Mouse (Mus musculus) MEL (cell line): ENCODE data around the gene Slc35c1. TPM values are rescaled to one million over a fixed set of nuclear protein-coding genes. Genes with fewer than 3 reads are reported as not detected.
A peak's percentile ranks its signal among the peaks of the same experiment; 100 is the strongest.

Source experiments
- DNase-seq: peaks from one replicate; pipeline ENCODE4 v3.0.0; 2011; ENCODE audit warnings: low read depth, low spot score
- H3K27ac ChIP-seq: 2 replicates; pipeline ENCODE4 v1.5.1; 2012; ENCODE audit warnings: low read depth, mild to moderate bottlenecking, control low read depth, low read length, moderate library complexity; ENCODE audit not compliant: control insufficient read depth
- H3K27me3 ChIP-seq, 2 experiments: fragments of 150-350 bp in 1 of 2; sonication (generic) in 1 of 2; 2 replicates each; pipeline ENCODE4 v1.6.1; 2012; ENCODE audit warnings: low read length in 2 of 2, mild to moderate bottlenecking in 2 of 2, improper control_type of control experiment in 1 of 2, moderate library complexity in 1 of 2; ENCODE audit not compliant: insufficient read depth in 2 of 2, control insufficient read depth in 1 of 2
- H3K36me3 ChIP-seq, 2 experiments: 2 replicates each; pipeline ENCODE4 v1.6.1; 2012 to 2014; ENCODE audit warnings: low read length in 2 of 2, improper control_type of control experiment in 1 of 2, inconsistent platforms in 1 of 2, mild to moderate bottlenecking in 1 of 2; ENCODE audit not compliant: insufficient read depth in 2 of 2, control insufficient read depth in 1 of 2
- H3K4me1 ChIP-seq, 2 experiments: fragments of 150-350 bp in 1 of 2; sonication (generic) in 1 of 2; 2 replicates each; pipeline ENCODE4 v1.6.1; 2012; ENCODE audit warnings: low read length in 2 of 2, improper control_type of control experiment in 1 of 2, mild to moderate bottlenecking in 1 of 2; ENCODE audit not compliant: insufficient read depth in 2 of 2, control insufficient read depth in 1 of 2
- H3K4me3 ChIP-seq, 2 experiments: fragments of 150-350 bp in 1 of 2; sonication (generic) in 1 of 2; 2 replicates each; pipeline ENCODE4 v1.5.1; 2012; ENCODE audit warnings: low read depth in 2 of 2, low read length in 2 of 2, mild to moderate bottlenecking in 2 of 2, moderate library complexity in 2 of 2, control low read depth in 1 of 2, improper control_type of control experiment in 1 of 2; ENCODE audit not compliant: control insufficient read depth in 1 of 2, insufficient read depth in 1 of 2
- H3K79me2 ChIP-seq: 2 replicates; pipeline ENCODE4 v1.6.1; 2012; ENCODE audit warnings: mild to moderate bottlenecking, low read length, moderate library complexity; ENCODE audit not compliant: control insufficient read depth, poor library complexity, insufficient read depth
- H3K9ac ChIP-seq: 2 replicates; pipeline ENCODE4 v1.6.1; 2012; ENCODE audit warnings: low read depth, mild to moderate bottlenecking, control low read depth, low read length, moderate library complexity; ENCODE audit not compliant: control insufficient read depth, poor library complexity, severe bottlenecking
- H3K9me3 ChIP-seq: fragments of 150-350 bp; sonication (generic); replicated peaks from 2 replicates; pipeline ENCODE4 v1.6.1; 2012; ENCODE audit warnings: mild to moderate bottlenecking, low read length, improper control_type of control experiment, moderate library complexity; ENCODE audit not compliant: insufficient read depth
- BHLHE40 ChIP-seq: IDR thresholded peaks from 2 replicates; pipeline ENCODE4 v1.6.1; 2012; ENCODE audit warnings: low read depth, mild to moderate bottlenecking, inconsistent platforms, low read length, improper control_type of control experiment, borderline replicate concordance
- CTCF ChIP-seq, 3 experiments: IDR thresholded peaks in 2 of 3; conservative IDR thresholded peaks in 1 of 3; 2 replicates each; pipeline ENCODE4 v1.5.1; 2011 to 2012; ENCODE audit warnings: low read length in 3 of 3, low read depth in 2 of 3, mild to moderate bottlenecking in 2 of 3, improper control_type of control experiment in 1 of 3, inconsistent platforms in 1 of 3, mixed read lengths in 1 of 3, moderate library complexity in 1 of 3; ENCODE audit not compliant: control insufficient read depth in 1 of 3, insufficient read depth in 1 of 3, poor library complexity in 1 of 3, severe bottlenecking in 1 of 3
- ELF1 ChIP-seq: IDR thresholded peaks from 2 replicates; pipeline ENCODE4 v1.6.1; 2014; ENCODE audit warnings: low read depth, mild to moderate bottlenecking, inconsistent platforms, low read length, improper control_type of control experiment, moderate library complexity
- EP300 ChIP-seq, 2 experiments: IDR thresholded peaks; 2 replicates each; pipeline ENCODE4 v1.6.1; 2011; ENCODE audit warnings: improper control_type of control experiment in 2 of 2, low read length in 2 of 2, low read depth in 1 of 2, mild to moderate bottlenecking in 1 of 2
- ETS1 ChIP-seq: IDR thresholded peaks from 2 replicates; pipeline ENCODE4 v1.6.1; 2012; ENCODE audit warnings: low read depth, mild to moderate bottlenecking, inconsistent platforms, low read length, improper control_type of control experiment, moderate library complexity
- GABPA ChIP-seq: IDR thresholded peaks from 2 replicates; pipeline ENCODE4 v1.6.1; 2012; ENCODE audit warnings: low read depth, mild to moderate bottlenecking, inconsistent platforms, low read length, improper control_type of control experiment, moderate library complexity
- GATA1 ChIP-seq: IDR thresholded peaks from 2 replicates; pipeline ENCODE4 v1.6.1; 2011; ENCODE audit warnings: low read depth, low read length, improper control_type of control experiment
- HCFC1 ChIP-seq: IDR thresholded peaks from 2 replicates; pipeline ENCODE4 v1.6.1; 2012; ENCODE audit warnings: low read depth, mild to moderate bottlenecking, inconsistent platforms, low read length, improper control_type of control experiment, moderate library complexity
- JUND ChIP-seq: IDR thresholded peaks from 2 replicates; pipeline ENCODE4 v1.6.1; 2011; ENCODE audit warnings: low read depth, mild to moderate bottlenecking, improper control_type of control experiment, low read length
- KAT2A ChIP-seq: conservative IDR thresholded peaks from 2 replicates; pipeline ENCODE4 v1.6.1; 2012; ENCODE audit warnings: low read depth, low read length, improper control_type of control experiment, inconsistent platforms
- MAFK ChIP-seq: IDR thresholded peaks from 2 replicates; pipeline ENCODE4 v1.6.1; 2011; ENCODE audit warnings: low read depth, mild to moderate bottlenecking, low read length, improper control_type of control experiment, borderline replicate concordance
- MAX ChIP-seq: IDR thresholded peaks from 2 replicates; pipeline ENCODE4 v1.6.1; 2011; ENCODE audit warnings: low read length, improper control_type of control experiment
- MAZ ChIP-seq: IDR thresholded peaks from 2 replicates; pipeline ENCODE4 v1.6.1; 2012; ENCODE audit warnings: low read depth, mild to moderate bottlenecking, inconsistent platforms, low read length, improper control_type of control experiment
- MEF2A ChIP-seq: IDR thresholded peaks from 2 replicates; pipeline ENCODE4 v1.6.1; 2014; ENCODE audit warnings: low read depth, mild to moderate bottlenecking, inconsistent platforms, low read length, improper control_type of control experiment; ENCODE audit not compliant: poor library complexity, insufficient replicate concordance, severe bottlenecking; ENCODE audit errors: extremely low read depth
- MXI1 ChIP-seq: IDR thresholded peaks from 2 replicates; pipeline ENCODE4 v1.6.1; 2011; ENCODE audit warnings: mild to moderate bottlenecking, low read depth, low read length, improper control_type of control experiment
- MYB ChIP-seq: IDR thresholded peaks from 2 replicates; pipeline ENCODE4 v1.6.1; 2011; ENCODE audit warnings: mild to moderate bottlenecking, low read depth, low read length, improper control_type of control experiment
- MYC ChIP-seq: IDR thresholded peaks from 2 replicates; pipeline ENCODE4 v1.6.1; 2011; ENCODE audit warnings: low read depth, mild to moderate bottlenecking, low read length, improper control_type of control experiment, moderate library complexity
- NRF1 ChIP-seq: IDR thresholded peaks from 2 replicates; pipeline ENCODE4 v1.6.1; 2014; ENCODE audit warnings: low read depth, mild to moderate bottlenecking, inconsistent platforms, low read length, improper control_type of control experiment, moderate library complexity; ENCODE audit not compliant: poor library complexity, insufficient read depth, severe bottlenecking
- POLR2A ChIP-seq, 2 experiments: IDR thresholded peaks; 2 replicates each; pipeline ENCODE4 v1.6.1; 2011 to 2012; ENCODE audit warnings: low read length in 2 of 2, mild to moderate bottlenecking in 2 of 2, control low read depth in 1 of 2, improper control_type of control experiment in 1 of 2, low read depth in 1 of 2, moderate library complexity in 1 of 2; ENCODE audit not compliant: control insufficient read depth in 1 of 2, insufficient read depth in 1 of 2, poor library complexity in 1 of 2
- SIN3A ChIP-seq: IDR thresholded peaks from 2 replicates; pipeline ENCODE4 v1.6.1; 2012; ENCODE audit warnings: low read length, improper control_type of control experiment, inconsistent platforms
- SMC3 ChIP-seq: IDR thresholded peaks from 2 replicates; pipeline ENCODE4 v1.6.1; 2011; ENCODE audit warnings: low read depth, low read length, improper control_type of control experiment
- TAL1 ChIP-seq: IDR thresholded peaks from 2 replicates; pipeline ENCODE4 v1.6.1; 2012; ENCODE audit warnings: mild to moderate bottlenecking, inconsistent platforms, low read length, moderate library complexity, mixed read lengths
- TBP ChIP-seq: IDR thresholded peaks from 2 replicates; pipeline ENCODE4 v1.8.0; 2011; ENCODE audit warnings: low read depth, low read length, improper control_type of control experiment
- TCF12 ChIP-seq: IDR thresholded peaks from 2 replicates; pipeline ENCODE4 v1.6.1; 2014; ENCODE audit warnings: low read depth, mild to moderate bottlenecking, inconsistent platforms, low read length, improper control_type of control experiment, moderate library complexity
- USF2 ChIP-seq, 2 experiments: IDR thresholded peaks; 2 replicates each; pipeline ENCODE4 v1.6.1; 2011 to 2012; ENCODE audit warnings: improper control_type of control experiment in 2 of 2, low read length in 2 of 2, borderline replicate concordance in 1 of 2, inconsistent platforms in 1 of 2, low read depth in 1 of 2, mild to moderate bottlenecking in 1 of 2; ENCODE audit not compliant: insufficient read depth in 1 of 2
- ZC3H11A ChIP-seq: IDR thresholded peaks from 2 replicates; pipeline ENCODE4 v1.6.1; 2012; ENCODE audit warnings: low read depth, mild to moderate bottlenecking, inconsistent platforms, low read length, improper control_type of control experiment
- ZNF384 ChIP-seq: IDR thresholded peaks from 2 replicates; pipeline ENCODE4 v1.6.1; 2012; ENCODE audit warnings: low read depth, mild to moderate bottlenecking, inconsistent platforms, low read length, improper control_type of control experiment
- polyA plus RNA-seq, 2 experiments: library from polyadenylated mRNA; stranded (reverse) in 1 of 2; unstranded in 1 of 2; fragments of >175 nt in 1 of 2; fragments of >200 nt in 1 of 2; gene quantifications; 2 replicates each; pipeline versions ENCODE4 v1.2.1 to v1.2.4; 2012; ENCODE audit warnings: low replicate concordance in 2 of 2, low read depth in 1 of 2; ENCODE audit not compliant: insufficient read length in 2 of 2, insufficient read depth in 1 of 2, missing spikeins in 1 of 2
- total RNA-seq: library from RNA; depleted of rRNA; stranded (reverse); fragments of 300-350 nt; gene quantifications from 2 replicates; pipeline ENCODE4 v1.2.3, GENCODE M21; 2012

Gene Slc35c1
- total and polyA plus RNA-seq, 3 experiments = 16.8 to 64.5 TPM; not detected in 1

DNA sequence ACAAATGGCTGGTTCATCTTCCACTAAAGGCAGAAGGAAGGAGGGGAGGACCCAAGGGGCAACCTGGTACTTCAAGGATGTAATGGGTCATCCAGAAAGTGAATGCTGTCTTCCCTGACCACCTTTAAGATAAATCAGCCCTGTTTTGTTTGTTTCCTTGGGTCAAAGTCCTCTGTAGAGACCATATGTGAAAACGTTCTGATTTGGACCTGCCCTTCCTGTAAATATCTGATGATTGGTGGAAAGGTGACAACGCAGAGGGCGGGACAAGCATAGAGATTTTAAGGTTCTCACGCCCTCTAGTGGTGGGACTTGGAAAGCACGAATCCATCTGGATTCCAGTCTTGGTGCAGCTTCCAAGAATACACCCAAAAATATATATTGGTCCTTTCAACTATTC is 22.5 kb downstream of the Slc35c1 start (continued):
- no peak for TF ChIP-seq NRF1

DNA sequence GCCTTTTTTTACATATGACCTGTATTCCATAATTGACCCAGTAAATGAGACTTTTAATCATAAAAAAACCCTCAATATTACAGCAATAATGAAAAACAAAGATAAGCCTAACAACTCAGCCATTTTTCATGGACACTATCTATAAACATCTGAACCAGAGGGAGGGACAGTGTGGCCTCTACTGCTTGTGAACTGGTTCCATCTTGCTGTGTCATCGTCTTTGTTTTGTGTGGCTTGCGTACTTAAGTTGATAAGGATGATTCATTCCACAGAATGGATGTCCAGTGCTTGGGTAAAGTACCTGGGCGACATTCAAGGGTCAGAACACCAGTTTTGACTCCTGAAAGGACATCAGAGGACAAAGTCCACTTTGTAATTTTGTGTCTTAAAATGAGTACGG is 23.0 kb downstream of the Slc35c1 start:
- Histone ChIP-seq H3K9me3 (no peaks in the 10 kb centered on the region), H3K36me3 (peaks cover 0 to 14% of the 10 kb centered on the region in 2 experiments; a peak in 2 of 4 replicates), H3K27me3 (no peaks in the 10 kb centered on the region), H3K4me1 (peaks cover 0 to 23% of the 10 kb centered on the region in 2 experiments; a peak in 3 of 4 replicates), H3K4me3 (peak overlapping the region; percentile 20 to 35; a peak in 3 of 4 replicates), H3K79me2 (peaks cover 15% of the 10 kb centered on the region), H3K9ac (no peak overlapping the region), H3K27ac (peak overlapping the region; percentile 36)
- no peak for TF ChIP-seq BHLHE40
- TF ChIP-seq MYB = no peak
- TF ChIP-seq SIN3A = no peak
- TF ChIP-seq TCF12 = peak; percentile 36; the same call in 1 of the 2 replicates
- peak; percentile 67 for TF ChIP-seq GATA1
- 0 out of 2 replicates have a peak, but pooled peaks have one; percentile 18 for TF ChIP-seq HCFC1
- TF ChIP-seq MYC = no peak
- peak; percentile 65 for TF ChIP-seq ETS1
- TF ChIP-seq EP300 (IDR thresholded peaks at IDR 0.05; ENCODE audit: low read depth in 1 of 2, low read length in 2 of 2) = peak; percentile 55; a peak in 2 of 4 replicates
- TF ChIP-seq GABPA = no peak
- 0 out of 2 replicates have a peak, but pooled peaks have one; percentile 33 for TF ChIP-seq JUND
- TF ChIP-seq TBP = no peak
- TF ChIP-seq MAFK = 0 out of 2 replicates have a peak, but pooled peaks have one; percentile 14
- TF ChIP-seq TAL1 = peak; percentile 32
- TF ChIP-seq POLR2A (IDR thresholded peaks at IDR 0.05; ENCODE audit: control insufficient read depth in 1 of 2, insufficient read depth in 1 of 2, low read depth in 1 of 2, low read length in 2 of 2, poor library complexity in 1 of 2) = no peak
- peak; percentile 63 for DNase-seq

DNA sequence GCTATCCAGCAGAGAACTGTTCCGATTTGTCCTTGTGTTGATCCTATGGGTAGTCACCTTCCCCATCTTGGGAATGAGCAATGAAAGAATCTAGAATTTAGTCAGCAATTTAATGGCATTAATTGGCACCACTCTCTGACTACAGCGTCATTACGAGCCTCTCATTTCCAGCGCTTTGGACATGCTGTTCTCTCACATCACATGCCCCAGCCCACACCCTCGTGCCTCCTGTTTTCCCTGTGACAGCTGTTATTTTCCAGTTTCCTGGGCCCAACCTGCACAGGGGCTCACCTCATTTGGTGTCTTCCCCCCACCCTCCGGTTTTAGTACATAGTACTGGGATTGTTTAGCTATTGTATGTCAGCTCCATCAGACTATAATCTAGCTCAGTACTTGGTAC is 25.3 kb downstream of the Slc35c1 start:
- Histone ChIP-seq H3K79me2 (peaks cover 37% of the 10 kb centered on the region), H3K9ac (no peak overlapping the region), H3K27me3 (no peaks in the 10 kb centered on the region), H3K4me3 (no peak overlapping the region), H3K27ac (no peak overlapping the region), H3K36me3 (peaks cover 0 to 21% of the 10 kb centered on the region in 2 experiments; a peak in 2 of 4 replicates), H3K9me3 (no peaks in the 10 kb centered on the region), H3K4me1 (peaks cover 8 to 32% of the 10 kb centered on the region in 2 experiments)
- no peak for TF ChIP-seq ELF1
- TF ChIP-seq EP300 (IDR thresholded peaks at IDR 0.05; ENCODE audit: low read depth in 1 of 2, low read length in 2 of 2) = no peak
- TF ChIP-seq CTCF (IDR thresholded peaks at IDR 0.05 in 2 of 3, conservative IDR thresholded peaks at IDR 0.05 in 1 of 3; ENCODE audit: control insufficient read depth in 1 of 3, insufficient read depth in 1 of 3, low read depth in 2 of 3, low read length in 3 of 3, poor library complexity in 1 of 3, severe bottlenecking in 1 of 3) = no peak
- no peak for TF ChIP-seq MAX
- TF ChIP-seq SIN3A = no peak
- no peak for TF ChIP-seq ETS1
- TF ChIP-seq USF2 (IDR thresholded peaks at IDR 0.05; ENCODE audit: borderline replicate concordance in 1 of 2, insufficient read depth in 1 of 2, low read depth in 1 of 2, low read length in 2 of 2) = no peak
- TF ChIP-seq MEF2A = no peak
- no peak for TF ChIP-seq KAT2A
- no peak for TF ChIP-seq NRF1
- no peak for TF ChIP-seq SMC3
- no peak for TF ChIP-seq MXI1
- no peak for TF ChIP-seq ZC3H11A
- no peak for TF ChIP-seq ZNF384
- no peak for TF ChIP-seq MAFK
- no peak for TF ChIP-seq MAZ
- no peak for DNase-seq
